Mouse (Mus musculus): ENCODE measurements around the gene Cldn34c1. TPM values are rescaled to one million over a fixed set of nuclear protein-coding genes. Genes with fewer than 3 reads are reported as not detected.
"Not testable (repeated sequence)": the region's sequence is repeated elsewhere in the genome, so short reads cannot be mapped to it uniquely, and the experiment has no call there.

Gene Cldn34c1
- 1 to 10 TPM; 3.9 to 6.6 TPM for total RNA-seq (2021)

DNA sequence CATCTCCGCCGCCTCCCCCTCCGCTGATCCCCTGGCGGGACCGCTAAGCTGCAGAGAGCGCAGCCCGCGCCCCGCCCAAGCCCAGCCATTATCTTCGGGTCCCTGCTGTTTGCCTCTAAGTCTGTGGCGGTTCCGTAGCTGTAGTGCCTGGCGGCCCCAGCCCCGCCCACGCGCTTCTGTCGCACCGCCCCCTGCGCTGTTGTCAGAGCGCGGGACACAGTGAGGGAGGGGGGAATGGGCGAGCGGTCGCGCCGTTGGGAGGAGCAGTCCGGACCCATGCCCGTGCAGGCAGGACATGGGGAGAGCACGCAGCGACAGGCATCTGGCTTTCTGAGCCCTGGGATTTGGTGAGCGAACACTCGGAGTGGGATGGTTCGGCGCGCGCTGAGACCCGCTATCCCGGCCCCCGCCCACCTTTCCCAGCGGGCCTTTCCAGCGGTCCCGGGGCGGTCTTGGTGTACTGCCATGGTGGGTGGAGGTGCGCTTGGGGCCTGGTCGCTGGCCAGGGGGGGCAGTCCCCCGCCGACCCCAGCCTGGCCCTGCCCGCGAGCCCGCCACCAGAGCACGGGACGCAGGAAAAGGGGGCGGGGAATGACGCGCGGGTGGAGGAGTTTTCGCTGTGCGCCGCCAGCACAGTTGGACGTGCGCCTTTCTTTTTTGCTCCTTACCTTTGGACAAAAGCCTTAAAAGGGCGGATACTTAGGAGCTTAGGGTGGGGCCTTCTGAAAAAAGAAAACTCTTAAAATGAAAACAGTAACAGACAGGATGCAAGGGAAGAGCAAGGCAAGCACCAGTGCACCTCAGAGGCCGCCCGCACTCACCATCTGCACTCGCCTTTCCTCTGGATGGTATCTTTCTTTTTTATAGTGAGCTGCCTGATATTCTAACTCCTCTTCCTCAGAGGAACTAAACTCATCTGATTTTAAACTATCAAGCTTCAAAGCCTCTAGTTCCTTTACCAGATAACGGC is at the start of gene Cldn34c1:
Gene Cldn34c1 (plus strand): TSS at position 205 of the 970 bp plus-strand sequence.
- intact Hi-C loops (cut with DNase I), result no loop called here
- peak; percentile 45 to 90 for DNase-seq (ENCODE audit: extremely low spot score in 1 of 2, low spot score in 2 of 2)

DNA sequence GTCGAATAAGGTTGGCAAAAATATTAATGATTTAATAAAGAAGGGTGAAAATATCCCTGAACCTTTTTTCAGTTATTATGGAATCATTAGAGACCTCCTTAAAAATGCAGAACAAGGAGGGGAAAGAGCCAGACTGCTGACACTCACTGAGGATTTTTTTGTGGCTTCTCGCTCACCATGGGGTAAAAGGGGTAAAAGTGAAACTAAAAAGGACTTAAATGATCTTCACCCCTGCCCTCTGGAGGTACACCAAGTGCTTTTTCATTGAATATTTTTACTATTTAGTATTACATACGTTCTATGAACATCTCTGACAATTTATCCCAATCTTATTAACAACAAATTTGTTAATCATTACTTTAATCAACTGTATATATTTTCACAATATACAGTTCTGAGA is 15.9 kb upstream of the Cldn34c1 start:
- no peak for DNase-seq (ENCODE audit: extremely low spot score in 1 of 2, low spot score in 2 of 2)
- intact Hi-C loops (cut with DNase I), result no loop called here

DNA sequence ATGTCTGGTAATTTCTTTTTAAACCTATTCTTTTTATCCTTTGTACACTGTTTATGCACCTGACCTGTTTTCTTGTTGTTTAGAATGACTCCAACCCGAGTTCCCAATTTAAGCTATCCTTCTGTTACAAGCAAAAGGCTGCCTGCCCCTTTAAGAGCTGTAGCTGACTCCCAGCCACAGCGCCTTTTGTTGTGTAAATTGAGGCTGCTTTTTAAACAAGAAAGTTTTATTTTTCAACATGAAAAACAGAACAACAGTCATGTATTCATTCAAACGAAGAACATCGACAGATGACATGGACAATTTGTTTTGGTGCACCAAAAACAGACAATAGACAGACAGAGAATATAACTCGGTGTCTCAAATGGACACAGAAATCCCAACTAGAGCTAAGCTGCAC is 489 bp upstream of the Cldn34c1 start:
- intact Hi-C loops (cut with DNase I); DNase-seq (ENCODE audit: extremely low spot score in 1 of 2, low spot score in 2 of 2): not testable (repeated sequence)

DNA sequence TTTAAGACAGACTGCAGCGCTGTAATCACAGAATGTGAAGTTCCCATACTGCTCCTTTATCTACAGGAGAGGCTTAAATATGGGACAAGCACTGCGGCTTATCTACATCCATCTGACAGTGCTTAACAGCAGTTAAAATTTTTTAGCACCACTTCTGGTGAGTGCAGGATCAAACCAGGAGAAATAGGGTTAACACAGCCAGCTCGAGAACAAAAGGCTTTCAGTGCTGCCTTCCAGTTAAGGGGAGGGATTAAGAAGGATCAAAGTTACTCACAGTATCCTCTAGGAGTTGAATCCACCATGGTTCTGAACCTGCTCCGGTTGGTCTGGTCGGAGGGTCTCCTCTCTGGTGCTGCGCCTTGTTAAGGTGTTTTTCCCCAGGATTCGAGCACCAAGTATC is 1.4 kb downstream of the Cldn34c1 start:
- intact Hi-C loops (cut with DNase I); DNase-seq (ENCODE audit: extremely low spot score in 1 of 2, low spot score in 2 of 2): not testable (repeated sequence)

DNA sequence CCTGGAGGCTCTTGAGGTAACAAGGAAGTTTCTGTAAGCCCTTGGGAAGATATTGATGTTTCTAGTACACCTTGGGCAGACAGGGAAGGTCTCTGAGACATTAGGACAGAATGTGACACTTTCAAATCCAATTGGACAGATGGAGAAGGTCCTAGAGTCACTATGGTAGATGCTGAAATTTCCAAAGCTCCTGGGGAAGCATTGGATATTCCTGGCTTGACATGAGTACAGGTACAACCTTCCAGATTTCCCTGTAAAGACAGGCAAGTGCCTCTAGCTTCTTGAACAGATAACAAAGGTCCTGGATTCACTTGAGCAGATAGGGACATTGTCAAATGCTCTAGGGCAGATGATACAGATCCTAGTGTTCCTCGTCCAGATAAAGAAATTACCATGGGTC is 119.1 kb downstream of the Cldn34c1 start, which contains the start of gene Srsx:
Gene Srsx (minus strand): TSS at position 101 of the 400 bp plus-strand sequence.
- DNase-seq (ENCODE audit: extremely low spot score in 1 of 2, low spot score in 2 of 2); intact Hi-C loops (cut with DNase I): not testable (repeated sequence)

Other genes with a start within 250 kb of the Cldn34c1 start
- not detected for gene Gm17521, start 73.8 kb upstream of the Cldn34c1 start, total RNA-seq (2021)
- not detected for gene Srsx, start 119.0 kb downstream of the Cldn34c1 start, total RNA-seq (2021)
- gene Gm17577, start 143.4 kb downstream of the Cldn34c1 start, total RNA-seq (2021), result not detected